Mouse (Mus musculus): ENCODE measurements around the gene Galnt9.

DNA sequence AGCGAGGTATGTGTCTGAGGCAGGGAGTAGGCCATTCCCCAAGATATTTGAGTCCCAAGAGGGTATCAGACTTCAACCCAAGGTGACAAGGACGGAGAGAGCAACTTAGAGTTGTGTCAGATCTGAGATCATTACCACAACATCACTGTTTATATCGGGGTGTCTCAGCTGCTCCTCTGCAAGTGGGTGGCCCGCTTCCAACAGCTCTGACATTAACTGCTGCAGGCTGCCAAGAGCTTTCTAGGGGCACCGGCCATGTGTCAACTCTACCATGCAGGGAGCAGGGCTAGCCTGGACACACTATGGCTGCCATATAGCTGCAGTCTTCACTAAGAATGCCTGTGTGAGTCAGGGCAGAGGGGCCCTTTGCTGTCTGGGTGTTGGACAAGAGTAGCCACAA is 65.7 kb downstream of the Galnt9 start:
- no peak for TF ChIP-seq CTCF (IDR thresholded peaks at IDR 0.05; ENCODE audit: low read depth)
- TF ChIP-seq EP300 (IDR thresholded peaks at IDR 0.05; ENCODE audit: low read depth) = no peak
